Mouse (Mus musculus) lung, postnatal 0 days (tissue): ENCODE measurements at regions not wholly inside any gene's neighbourhood (a gene's known extent, or its start where the extent isn't known, plus 50 kb on each side); places are given as distances from the start of the nearest gene placed in this dataset.

Source experiments
- CTCF ChIP-seq: IDR thresholded peaks from 2 replicates; pipeline ENCODE4 v1.5.1; 2016; ENCODE audit warnings: antibody characterized with exemption, mild to moderate bottlenecking
- EP300 ChIP-seq: IDR thresholded peaks from 2 replicates; pipeline ENCODE4 v1.6.1; 2016; ENCODE audit warnings: antibody characterized with exemption, mild to moderate bottlenecking, control low read depth

GRCm38 (mm10) chr12:16260981-16261380 lies 349.8 kb downstream of the Lpin1 start:
- TF ChIP-seq CTCF, result no peak
- no peak for TF ChIP-seq EP300
